Comparison of ENCODE assay signal across 8 mouse cellular contexts in the genomic region with DNA sequence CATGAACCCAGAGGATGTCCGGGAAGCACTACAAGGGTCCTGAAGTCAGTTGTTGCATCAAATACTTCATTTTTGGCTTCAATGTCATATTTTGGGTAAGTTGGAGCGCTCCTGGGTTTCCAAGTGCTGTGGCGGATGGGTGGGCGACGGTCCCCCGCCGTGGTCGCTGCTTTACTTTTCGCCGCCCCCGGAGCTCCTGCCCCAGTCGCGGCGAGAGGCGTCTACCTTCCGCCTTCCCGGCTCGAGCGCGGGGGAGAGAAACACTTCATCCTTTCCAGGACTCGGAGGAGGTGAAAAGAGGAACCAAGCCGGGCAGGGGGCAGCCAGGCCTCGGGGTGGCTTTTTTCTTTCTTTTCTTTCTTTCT. TPM values are rescaled to one million over a fixed set of nuclear protein-coding genes. Genes with fewer than 3 reads are reported as not detected.
DNase-seq lines count a peak whose midpoint lies in the region; ATAC-seq and TF ChIP-seq lines count a peak whose summit lies in the region.

No protein-coding gene starts in this region.

- DNase-seq in layer of hippocampus, adult 2 months (ENCODE audit: low spot score in 2 of 2), result no peak
- DNase-seq in layer of hippocampus, postnatal 36 days, result no peak
- DNase-seq in adrenal gland, postnatal 36 days, result peak; percentile 52 to 55
- DNase-seq in T-cell, adult 2 months (ENCODE audit: low spot score), result no peak

- peak overlapping the region; percentile 97 for H3K27ac ChIP-seq in layer of hippocampus, adult 2 months
- H3K27ac ChIP-seq in forebrain, embryonic 16.5 days (ENCODE audit: low read length), result peak overlapping the region; percentile 96
- peak overlapping the region; percentile 62 for H3K27ac ChIP-seq in intestine, embryonic 16.5 days (ENCODE audit: low read length)
- H3K27ac ChIP-seq in macrophage, result no peak overlapping the region
- H3K27ac ChIP-seq in stomach, embryonic 16.5 days (ENCODE audit: low read length), result peak overlapping the region; percentile 77

- ATAC-seq in forebrain, embryonic 16.5 days, result peak; percentile 21
- ATAC-seq in intestine, embryonic 16.5 days, result peak; percentile 28
- peak; percentile 3; the same call in 1 of the 2 replicates for ATAC-seq in stomach, embryonic 16.5 days (ENCODE audit: insufficient read depth, low FRiP score)

- no peaks in the 10 kb centered on the region for H3K9me3 ChIP-seq in forebrain, embryonic 16.5 days (ENCODE audit: control insufficient read depth, low read length)
- H3K9me3 ChIP-seq in intestine, embryonic 16.5 days (ENCODE audit: control insufficient read depth, low read length), result no peaks in the 10 kb centered on the region
- H3K9me3 ChIP-seq in stomach, embryonic 16.5 days (replicated peaks; ENCODE audit: control insufficient read depth, low read length), result no peaks in the 10 kb centered on the region

- peaks cover 45% of the 10 kb centered on the region; the same call in 1 of the 2 replicates for H3K79me2 ChIP-seq in macrophage (ENCODE audit: inconsistent target)

- H3K36me3 ChIP-seq in forebrain, embryonic 16.5 days (ENCODE audit: control insufficient read depth, insufficient read depth), result no peaks in the 10 kb centered on the region
- no peaks in the 10 kb centered on the region for H3K36me3 ChIP-seq in intestine, embryonic 16.5 days (ENCODE audit: control insufficient read depth, insufficient read depth, low read length)
- no peaks in the 10 kb centered on the region for H3K36me3 ChIP-seq in macrophage (ENCODE audit: inconsistent target)
- H3K36me3 ChIP-seq in stomach, embryonic 16.5 days (ENCODE audit: control insufficient read depth, insufficient read depth, low read length), result no peaks in the 10 kb centered on the region

- H3K9ac ChIP-seq in forebrain, embryonic 16.5 days (replicated peaks; ENCODE audit: low read depth, low read length), result peak overlapping the region; percentile 94
- H3K9ac ChIP-seq in intestine, embryonic 16.5 days (ENCODE audit: low read depth, low read length), result peak overlapping the region; percentile 81
- H3K9ac ChIP-seq in stomach, embryonic 16.5 days (ENCODE audit: low read length), result peak overlapping the region; percentile 90

- peak overlapping the region; percentile 95 for H3K4me3 ChIP-seq in layer of hippocampus, adult 2 months
- peak overlapping the region; percentile 97 for H3K4me3 ChIP-seq in forebrain, embryonic 16.5 days (replicated peaks; ENCODE audit: low read length)
- H3K4me3 ChIP-seq in intestine, embryonic 16.5 days (ENCODE audit: low read length), result peak overlapping the region; percentile 75
- peak overlapping the region; percentile 44 for H3K4me3 ChIP-seq in macrophage (ENCODE audit: inconsistent target)
- peak overlapping the region; percentile 82 for H3K4me3 ChIP-seq in stomach, embryonic 16.5 days (replicated peaks; ENCODE audit: low read length)

- no peaks in the 10 kb centered on the region for H3K27me3 ChIP-seq in forebrain, embryonic 16.5 days (replicated peaks; ENCODE audit: control insufficient read depth, insufficient read depth, low read length)
- 0 out of 2 replicates have a peak, but pooled peaks cover 3% of the 10 kb centered on the region for H3K27me3 ChIP-seq in intestine, embryonic 16.5 days (replicated peaks; ENCODE audit: control insufficient read depth, insufficient read depth, low read length)
- no peaks in the 10 kb centered on the region for H3K27me3 ChIP-seq in stomach, embryonic 16.5 days (ENCODE audit: control insufficient read depth, insufficient read depth, low read length)

- WGBS in forebrain, embryonic 16.5 days, result 0% methylated on average over 22 of the region's 23 CpGs
- 0% methylated on average over 23 of the region's 23 CpGs for WGBS in intestine, embryonic 16.5 days
- 3% methylated on average over 21 of the region's 23 CpGs for WGBS in macrophage (ENCODE audit: missing documents)
- 0% methylated on average over 23 of the region's 23 CpGs for WGBS in stomach, embryonic 16.5 days

- H3K4me1 ChIP-seq in forebrain, embryonic 16.5 days (replicated peaks; ENCODE audit: control insufficient read depth, insufficient read depth, low read length), result peaks cover 30% of the 10 kb centered on the region
- H3K4me1 ChIP-seq in intestine, embryonic 16.5 days (ENCODE audit: control insufficient read depth, insufficient read depth, low read length), result peaks cover 14% of the 10 kb centered on the region
- peaks cover 4% of the 10 kb centered on the region for H3K4me1 ChIP-seq in stomach, embryonic 16.5 days (ENCODE audit: control insufficient read depth, insufficient read depth, low read length)

- TF ChIP-seq CTCF in layer of hippocampus, adult 2 months (conservative IDR thresholded peaks at IDR 0.05), result no peak

- H3K4me2 ChIP-seq in forebrain, embryonic 16.5 days (ENCODE audit: low read length), result peak overlapping the region; percentile 78
- peak overlapping the region; percentile 98 for H3K4me2 ChIP-seq in intestine, embryonic 16.5 days (ENCODE audit: low read depth, low read length)
- H3K4me2 ChIP-seq in stomach, embryonic 16.5 days (ENCODE audit: low read depth, low read length), result peak overlapping the region; percentile 98

RNA-seq across cellular contexts. Expression of a gene that starts 0.6 kb away (rescaled TPM):
- 100 to 1,000 TPM; 199 to 202 TPM for total RNA-seq in layer of hippocampus, adult 2 months (2021)
- total RNA-seq in layer of hippocampus, postnatal 36 days (2021), result 100 to 1,000 TPM; 208 to 210 TPM
- total RNA-seq in adrenal gland, postnatal 36 days (2021), result 10 to 100 TPM; 54.6 to 82.7 TPM
- polyA plus RNA-seq in forebrain, embryonic 16.5 days (2015; fragmentation: Nextera tagmentation; extraction: Ambion mirVana), result 98.7 and 113 TPM in 2 replicates
- 11.5 and 12.4 TPM in 2 replicates for polyA plus RNA-seq in intestine, embryonic 16.5 days (2015; fragmentation: Nextera tagmentation; extraction: Ambion mirVana)
- 1 to 10 TPM in 19 of 26 experiments, under 1 TPM in 7; 0.36 to 5.3 (median 1.4) TPM for total RNA-seq in macrophage (2018; cell fraction: chromatin; rRNA removed)
- total RNA-seq in macrophage (2018; cell fraction: cytosol; rRNA removed), result 1 to 10 TPM; 2.9 to 8.7 (median 4.8) TPM
- 1 to 10 TPM in 25 of 26 experiments, under 1 TPM in 1; 0.50 to 7.1 (median 3.4) TPM for total RNA-seq in macrophage (2018; cell fraction: nucleus; rRNA removed)
- polyA plus RNA-seq in macrophage (2018), result 5.3 to 6.7 TPM (median 6.6 TPM) in 3 replicates
- polyA plus RNA-seq in stomach, embryonic 16.5 days (2015; fragmentation: Nextera tagmentation; extraction: Ambion mirVana), result 31.1 and 33.7 TPM in 2 replicates

Comparison
In these comparisons a context has a peak if more than half of its experiments do, and no peak if none do; other contexts are left out.
1. DNase-seq: peak in adrenal gland, postnatal 36 days (2 of 2); none in layer of hippocampus, adult 2 months (0 of 2), layer of hippocampus, postnatal 36 days (0 of 2) and T-cell, adult 2 months (single experiment).
2. H3K4me3 ChIP-seq: peak in every context shown above with its lines; median percentile 97 in forebrain, embryonic 16.5 days; 95 in layer of hippocampus, adult 2 months; 82 in stomach, embryonic 16.5 days; 75 in intestine, embryonic 16.5 days; 44 in macrophage.
3. Peak in every context shown above with its lines, with median percentiles within 50 percentile points of each other: ATAC-seq, H3K4me2 ChIP-seq and H3K9ac ChIP-seq.